Mouse (Mus musculus) monocyte, adult 5-6 weeks (primary cell): ENCODE data around the gene Cxcl15. TPM values are rescaled to one million over a fixed set of nuclear protein-coding genes. Genes with fewer than 3 reads are reported as not detected.
"Not testable (repeated sequence)": the region's sequence is repeated elsewhere in the genome, so short reads cannot be mapped to it uniquely, and the experiment has no call there.

Experiments used
- ATAC-seq: fragments of 153-309, 156-312 bp; replicated peaks from 2 replicates; pipeline ENCODE4 v1.8.0; 2017; ENCODE audit warnings: mild to moderate bottlenecking; ENCODE audit not compliant: low TSS enrichment, insufficient number of reproducible peaks, severe bottlenecking, poor library complexity, low FRiP score
- total RNA-seq: library from RNA; stranded (forward); fragments of 200-1000, 200-491, 200-594 nt; gene quantifications from 3 replicates; pipeline ENCODE4 v1.2.3, GENCODE M21; 2017

Cxcl15 gene
- total RNA-seq, 1 experiment from 2014 or later: not detected

GRCm38 (mm10) chr5:90785659-90786588 is 8.4 kb upstream of the Cxcl15 start, which contains the start of gene Cxcl3:
TSS of gene Cxcl3 (plus strand) at chr5:90786103.
- peak; percentile 23; the same call in 1 of the 2 replicates for ATAC-seq

- no peak for ATAC-seq
These were observed 6.2 kb upstream of the Cxcl15 start for GRCm38 (mm10) chr5:90788114-90788513.

GRCm38 (mm10) chr5:90789306-90790073 is 4.8 kb upstream of the Cxcl15 start:
- ATAC-seq: 0 out of 2 replicates have a peak, but pooled peaks have one; percentile 27

GRCm38 (mm10) chr5:90790074-90790502 is 4.2 kb upstream of the Cxcl15 start:
- ATAC-seq: no peak

- not testable (repeated sequence) for ATAC-seq
These were observed 1.1 kb downstream of the Cxcl15 start for GRCm38 (mm10) chr5:90795392-90795791.

GRCm38 (mm10) chr5:90804574-90804973 is 10.2 kb downstream of the Cxcl15 start:
- ATAC-seq: no peak

GRCm38 (mm10) chr5:90806050-90806449 is 11.7 kb downstream of the Cxcl15 start:
- no peak for ATAC-seq

- no peak for ATAC-seq
These were observed 13.0 kb downstream of the Cxcl15 start for GRCm38 (mm10) chr5:90807176-90807950.

GRCm38 (mm10) chr5:90819756-90820155 is 25.4 kb downstream of the Cxcl15 start:
- ATAC-seq: no peak

GRCm38 (mm10) chr5:90832145-90832767 is 37.9 kb downstream of the Cxcl15 start:
- no peak for ATAC-seq

GRCm38 (mm10) chr5:90832768-90833388 is 38.5 kb downstream of the Cxcl15 start:
- no peak for ATAC-seq

GRCm38 (mm10) chr5:90834436-90834835 is 40.1 kb downstream of the Cxcl15 start:
- ATAC-seq: no peak

- ATAC-seq: no peak
These were observed 44.2 kb downstream of the Cxcl15 start for GRCm38 (mm10) chr5:90838582-90838981.

- no peak for ATAC-seq
These were observed 46.9 kb downstream of the Cxcl15 start for GRCm38 (mm10) chr5:90840902-90841869.

GRCm38 (mm10) chr5:90843891-90844290 is 49.6 kb downstream of the Cxcl15 start:
- no peak for ATAC-seq

- not testable (repeated sequence) for ATAC-seq
These were observed 55.8 kb downstream of the Cxcl15 start for GRCm38 (mm10) chr5:90850096-90850495.

- not testable (repeated sequence) for ATAC-seq
These were observed 57.1 kb downstream of the Cxcl15 start for GRCm38 (mm10) chr5:90851391-90851790.
